Mouse (Mus musculus) hindbrain, embryonic 15.5 days (tissue): ENCODE measurements around the gene Pbp2. TPM values are rescaled to one million over a fixed set of nuclear protein-coding genes. Genes with fewer than 3 reads are reported as not detected.

ENCODE experiments used
- ATAC-seq: fragments of 200-750 bp; cut with Nextera tagmentation; 2 replicates; pipeline ENCODE4 v1.8.0; 2017; ENCODE audit warnings: low read depth, moderate number of reproducible peaks, moderate TSS enrichment; ENCODE audit not compliant: low FRiP score
- H3K27ac ChIP-seq: fragments of 300-500 bp; sonication (generic); replicated peaks from 2 replicates; pipeline ENCODE4 v1.5.1; 2015; ENCODE audit warnings: mild to moderate bottlenecking, inconsistent platforms
- H3K27me3 ChIP-seq: fragments of 300-500 bp; sonication (generic); 2 replicates; pipeline ENCODE4 v1.6.1; 2015; ENCODE audit warnings: control low read depth, inconsistent platforms
- H3K36me3 ChIP-seq: fragments of 300-500 bp; sonication (generic); 2 replicates; pipeline ENCODE4 v1.6.1; 2015; ENCODE audit warnings: control low read depth, inconsistent platforms
- H3K4me1 ChIP-seq: fragments of 300-500 bp; sonication (generic); replicated peaks from 2 replicates; pipeline ENCODE4 v1.6.1; 2015; ENCODE audit warnings: control low read depth, inconsistent platforms
- H3K4me2 ChIP-seq: fragments of 300-500 bp; sonication (generic); 2 replicates; pipeline ENCODE4 v1.6.1; 2015; ENCODE audit warnings: moderate library complexity, mild to moderate bottlenecking, inconsistent platforms
- H3K4me3 ChIP-seq: fragments of 300-500 bp; sonication (generic); 2 replicates; pipeline ENCODE4 v1.5.1; 2015; ENCODE audit warnings: mild to moderate bottlenecking, inconsistent platforms
- H3K9ac ChIP-seq: fragments of 300-500 bp; sonication (generic); 2 replicates; pipeline ENCODE4 v1.6.1; 2015; ENCODE audit warnings: inconsistent platforms
- H3K9me3 ChIP-seq: fragments of 300-500 bp; sonication (generic); 2 replicates; pipeline ENCODE4 v1.6.1; 2016; ENCODE audit warnings: control low read depth, inconsistent platforms
- WGBS: fragments of 180-500 bp; shearing (Covaris S2); methylation state at CpG from one replicate; pipeline ENCODE4 v1.1.7; 2015; 5-methylcytosine and 5-hydroxymethylcytosine counted together
- polyA plus RNA-seq: library from polyadenylated mRNA; unstranded; fragments of >200 nt; fragmentation: Nextera tagmentation; extraction: Ambion mirVana; gene quantifications from 2 replicates; pipeline ENCODE4 v1.2.1, GENCODE M21; 2015

Gene Pbp2
- polyA plus RNA-seq, 1 experiment from 2014 or later, result 0.12 TPM

GRCm38 (mm10) chr6:135324686-135325300 lies 14.6 kb upstream of the Pbp2 start:
- WGBS, result 85% methylated on average over 9 of the region's 9 CpGs
- Histone ChIP-seq H3K4me3 (no peak overlapping the region), H3K27ac (no peak overlapping the region), H3K4me1 (peaks cover 5% of the 10 kb centered on the region; the same call in 1 of the 2 replicates), H3K36me3 (no peaks in the 10 kb centered on the region), H3K9me3 (no peaks in the 10 kb centered on the region), H3K4me2 (no peak overlapping the region), H3K9ac (no peak overlapping the region), H3K27me3 (no peaks in the 10 kb centered on the region)
- ATAC-seq, result no peak

GRCm38 (mm10) chr6:135324111-135324510 lies 13.9 kb upstream of the Pbp2 start:
- no peaks in the 10 kb centered on the region for H3K36me3 ChIP-seq
- WGBS, result 80% methylated on average over 3 of the region's 3 CpGs
- no peaks in the 10 kb centered on the region for H3K9me3 ChIP-seq
- no peak overlapping the region for H3K4me3 ChIP-seq
- no peaks in the 10 kb centered on the region for H3K27me3 ChIP-seq
- no peak overlapping the region for H3K9ac ChIP-seq
- peaks cover 5% of the 10 kb centered on the region; the same call in 1 of the 2 replicates for H3K4me1 ChIP-seq
- no peak for ATAC-seq
- H3K27ac ChIP-seq, result no peak overlapping the region
- no peak overlapping the region for H3K4me2 ChIP-seq

GRCm38 (mm10) chr6:135323311-135323982 lies 13.2 kb upstream of the Pbp2 start:
- no peaks in the 10 kb centered on the region for H3K9me3 ChIP-seq
- no peak overlapping the region for H3K27ac ChIP-seq
- 47% methylated on average over 16 of the region's 16 CpGs for WGBS
- H3K4me1 ChIP-seq, result peaks cover 5% of the 10 kb centered on the region; the same call in 1 of the 2 replicates
- H3K27me3 ChIP-seq, result no peaks in the 10 kb centered on the region
- no peak overlapping the region for H3K4me3 ChIP-seq
- H3K4me2 ChIP-seq, result 0 out of 2 replicates have a peak overlapping the region, but pooled peaks have one; percentile 5
- peak; percentile 76 for ATAC-seq
- no peaks in the 10 kb centered on the region for H3K36me3 ChIP-seq
- H3K9ac ChIP-seq, result no peak overlapping the region

- Histone ChIP-seq H3K27me3 (no peaks in the 10 kb centered on the region), H3K9ac (no peak overlapping the region), H3K4me3 (no peak overlapping the region), H3K4me1 (peaks cover 5% of the 10 kb centered on the region; the same call in 1 of the 2 replicates), H3K36me3 (no peaks in the 10 kb centered on the region), H3K4me2 (no peak overlapping the region), H3K27ac (no peak overlapping the region), H3K9me3 (no peaks in the 10 kb centered on the region)
- 63% methylated on average over 7 of the region's 7 CpGs for WGBS
- no peak for ATAC-seq
Measured at GRCm38 (mm10) chr6:135322749-135323148, 12.5 kb upstream of the Pbp2 start.

- no peak overlapping the region for H3K27ac ChIP-seq
- H3K9ac ChIP-seq, result no peak overlapping the region
- no peaks in the 10 kb centered on the region for H3K9me3 ChIP-seq
- no peaks in the 10 kb centered on the region for H3K27me3 ChIP-seq
- H3K4me2 ChIP-seq, result no peak overlapping the region
- 80% methylated on average over 5 of the region's 5 CpGs for WGBS
- ATAC-seq, result no peak
- H3K4me1 ChIP-seq, result peaks cover 5% of the 10 kb centered on the region; the same call in 1 of the 2 replicates
- no peak overlapping the region for H3K4me3 ChIP-seq
- H3K36me3 ChIP-seq, result no peaks in the 10 kb centered on the region
Measured at GRCm38 (mm10) chr6:135319431-135319933, 9.3 kb upstream of the Pbp2 start.

DNA sequence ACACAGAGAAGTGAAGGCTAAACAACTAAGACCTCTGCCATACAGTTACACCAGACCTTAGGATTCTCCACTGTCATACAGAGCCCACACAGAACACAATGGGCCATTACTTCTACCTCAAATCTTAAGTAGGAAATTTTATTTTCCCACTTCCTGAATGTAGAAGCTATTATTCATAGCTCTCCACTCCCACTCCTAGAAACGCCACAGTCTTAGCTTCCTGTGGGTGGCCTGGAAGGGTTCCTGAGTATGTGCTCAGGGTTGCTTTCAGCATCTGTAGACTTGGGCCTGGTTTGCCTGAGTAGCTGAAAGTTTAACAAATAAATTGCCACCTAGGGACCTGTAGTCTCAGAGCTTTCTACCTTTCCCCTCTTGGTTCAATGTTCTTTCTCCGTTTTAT lies 5.9 kb upstream of the Pbp2 start:
- H3K4me1 ChIP-seq, result no peaks in the 10 kb centered on the region
- no peaks in the 10 kb centered on the region for H3K36me3 ChIP-seq
- H3K4me3 ChIP-seq, result no peak overlapping the region
- WGBS, result 84% methylated on average over 2 of the region's 2 CpGs
- ATAC-seq, result no peak
- H3K9me3 ChIP-seq, result no peaks in the 10 kb centered on the region
- no peak overlapping the region for H3K4me2 ChIP-seq
- H3K27me3 ChIP-seq, result no peaks in the 10 kb centered on the region
- H3K9ac ChIP-seq, result no peak overlapping the region
- H3K27ac ChIP-seq, result no peak overlapping the region

GRCm38 (mm10) chr6:135313981-135314380 lies 3.8 kb upstream of the Pbp2 start:
- no peak overlapping the region for H3K9ac ChIP-seq
- H3K4me2 ChIP-seq, result no peak overlapping the region
- no peaks in the 10 kb centered on the region for H3K27me3 ChIP-seq
- no peaks in the 10 kb centered on the region for H3K36me3 ChIP-seq
- H3K9me3 ChIP-seq, result no peaks in the 10 kb centered on the region
- no peak overlapping the region for H3K27ac ChIP-seq
- ATAC-seq, result no peak
- WGBS, result 82% methylated on average over 9 of the region's 9 CpGs
- H3K4me3 ChIP-seq, result no peak overlapping the region
- no peaks in the 10 kb centered on the region for H3K4me1 ChIP-seq

GRCm38 (mm10) chr6:135312038-135312437 lies 1.8 kb upstream of the Pbp2 start:
- Histone ChIP-seq H3K27ac (no peak overlapping the region), H3K4me2 (no peak overlapping the region), H3K9me3 (no peaks in the 10 kb centered on the region), H3K4me3 (no peak overlapping the region), H3K36me3 (no peaks in the 10 kb centered on the region), H3K9ac (no peak overlapping the region), H3K27me3 (no peaks in the 10 kb centered on the region), H3K4me1 (no peaks in the 10 kb centered on the region)
- no peak for ATAC-seq
- 77% methylated on average over 5 of the region's 5 CpGs for WGBS

DNA sequence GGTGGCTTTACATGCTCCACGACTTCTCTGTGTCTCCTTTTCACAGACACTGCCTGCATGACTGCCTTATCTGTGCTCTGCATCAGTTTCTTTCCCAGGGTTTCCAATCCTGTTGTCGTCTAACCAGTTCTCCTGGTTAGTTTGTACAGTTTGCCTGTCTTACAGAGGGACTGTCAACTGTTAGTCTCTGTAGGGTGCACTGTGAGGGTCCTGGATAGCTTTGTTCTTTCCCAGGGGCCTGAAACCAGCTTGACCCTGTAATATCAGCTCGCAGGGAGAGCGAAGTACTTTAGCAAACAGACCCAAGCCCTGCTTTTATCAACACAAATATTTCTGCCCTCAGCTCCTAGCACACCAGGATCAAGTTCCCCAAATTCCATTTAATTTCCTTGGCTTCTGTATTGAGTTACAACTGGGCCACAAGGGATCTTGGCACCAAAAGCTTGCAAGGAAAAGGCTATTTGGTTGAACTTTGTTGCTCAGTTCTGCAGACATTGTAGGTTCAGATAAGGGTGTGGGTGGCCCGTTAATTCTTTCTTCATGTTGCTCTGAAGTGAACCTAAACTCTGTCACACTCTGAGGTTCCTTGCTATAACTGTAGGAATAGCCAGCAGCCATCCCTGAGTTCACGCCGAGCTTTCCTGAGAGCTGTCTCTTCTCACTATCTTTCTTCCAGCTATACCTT lies 5.5 kb downstream of the Pbp2 start:
- no peak overlapping the region for H3K9ac ChIP-seq
- H3K9me3 ChIP-seq, result no peaks in the 10 kb centered on the region
- H3K4me2 ChIP-seq, result no peak overlapping the region
- no peak for ATAC-seq
- H3K36me3 ChIP-seq, result no peaks in the 10 kb centered on the region
- no peak overlapping the region for H3K27ac ChIP-seq
- no peaks in the 10 kb centered on the region for H3K27me3 ChIP-seq
- WGBS, result 64% methylated on average over 7 of the region's 7 CpGs
- no peaks in the 10 kb centered on the region for H3K4me1 ChIP-seq
- H3K4me3 ChIP-seq, result no peak overlapping the region

- Histone ChIP-seq H3K27ac (no peak overlapping the region), H3K36me3 (no peaks in the 10 kb centered on the region), H3K27me3 (no peaks in the 10 kb centered on the region), H3K9ac (no peak overlapping the region), H3K4me1 (no peaks in the 10 kb centered on the region), H3K4me3 (no peak overlapping the region), H3K4me2 (no peak overlapping the region), H3K9me3 (no peaks in the 10 kb centered on the region)
- ATAC-seq, result no peak
- WGBS, result 89% methylated on average over 10 of the region's 10 CpGs
Measured at GRCm38 (mm10) chr6:135302421-135303125, 7.6 kb downstream of the Pbp2 start.

DNA sequence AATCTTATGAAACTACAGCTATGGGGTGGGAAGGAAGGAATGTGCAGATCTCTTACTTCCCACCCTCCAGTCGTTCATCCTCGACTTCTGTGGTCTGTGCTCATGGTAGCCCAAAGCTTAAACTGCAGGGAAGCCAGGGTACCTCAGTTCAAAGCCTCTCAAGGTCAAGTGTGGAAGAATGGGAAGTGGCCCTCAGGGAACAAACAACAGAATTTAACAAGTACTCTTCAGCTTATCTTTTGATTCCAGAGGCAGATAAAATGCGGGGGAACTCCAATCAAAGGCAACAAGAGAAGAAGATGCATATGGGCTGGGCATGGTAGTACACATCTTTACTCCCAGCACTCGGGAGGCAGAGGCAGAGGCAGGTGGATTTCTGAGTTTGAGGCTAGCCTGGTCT lies 9.7 kb downstream of the Pbp2 start:
- H3K36me3 ChIP-seq, result no peaks in the 10 kb centered on the region
- no peaks in the 10 kb centered on the region for H3K27me3 ChIP-seq
- H3K4me2 ChIP-seq, result no peak overlapping the region
- no peak overlapping the region for H3K27ac ChIP-seq
- WGBS, result 85% methylated on average over 4 of the region's 4 CpGs
- no peak for ATAC-seq
- H3K4me3 ChIP-seq, result no peak overlapping the region
- no peak overlapping the region for H3K9ac ChIP-seq
- no peaks in the 10 kb centered on the region for H3K9me3 ChIP-seq
- H3K4me1 ChIP-seq, result 0 out of 2 replicates have a peak, but pooled peaks cover under 1% of the 10 kb centered on the region
